Mouse (Mus musculus): ENCODE measurements around the gene Ltc4s. TPM values are rescaled to one million over a fixed set of nuclear protein-coding genes. Genes with fewer than 3 reads are reported as not detected.

The Ltc4s gene
- polyA plus RNA-seq (2012; rRNA removed), result 32.8 and 44.4 TPM in 2 replicates

DNA sequence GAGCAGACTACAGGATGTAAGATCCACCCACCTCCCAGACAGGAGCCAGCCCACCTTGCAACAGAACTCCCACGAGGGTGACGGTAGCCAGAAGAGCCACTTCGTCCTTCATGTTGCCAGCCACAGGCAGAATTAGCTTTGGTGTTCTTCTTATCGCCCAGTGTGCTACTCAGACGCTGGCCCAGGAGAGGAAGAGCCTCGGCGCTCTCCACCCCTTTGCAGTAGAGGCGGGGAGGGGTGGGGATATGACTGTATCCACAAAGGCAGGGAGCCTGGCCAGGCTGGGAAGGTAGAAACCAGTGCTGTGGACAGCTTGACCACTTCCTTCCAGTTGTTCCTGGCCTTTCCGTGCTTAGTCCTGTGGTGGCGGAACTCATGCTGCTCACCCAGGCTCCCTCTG, at the start of gene Ltc4s:
Gene Ltc4s (minus strand): TSS at position 293 of the 400 bp plus-strand sequence.

GRCm38 (mm10) chr11:50210505-50211151, 27.8 kb downstream of the Ltc4s start, which contains the start of the genes Sqstm1 and Mgat4b:
TSS of gene Sqstm1 (minus strand) at chr11:50210827.
TSS of gene Mgat4b (plus strand) at chr11:50210890.

Other genes with a start within 250 kb of the Ltc4s start
- gene Rnf130, start 213.3 kb downstream of the Ltc4s start, polyA plus RNA-seq (2012; rRNA removed), result 141 and 151 TPM in 2 replicates
- gene Tbc1d9b, start 107.2 kb downstream of the Ltc4s start, polyA plus RNA-seq (2012; rRNA removed), result 43.4 and 49.0 TPM in 2 replicates
- gene Mrnip, start 64.2 kb downstream of the Ltc4s start, polyA plus RNA-seq (2012; rRNA removed), result 2.4 and 4.4 TPM in 2 replicates
- 243 and 273 TPM in 2 replicates for gene Sqstm1, start 27.8 kb downstream of the Ltc4s start, polyA plus RNA-seq (2012; rRNA removed)
- 380 and 383 TPM in 2 replicates for gene Mgat4b, start 27.7 kb downstream of the Ltc4s start, polyA plus RNA-seq (2012; rRNA removed)
- gene Maml1, start 53.7 kb upstream of the Ltc4s start, polyA plus RNA-seq (2012; rRNA removed), result 14.6 and 17.3 TPM in 2 replicates
- 25.0 and 32.8 TPM in 2 replicates for gene Canx, start 87.1 kb upstream of the Ltc4s start, polyA plus RNA-seq (2012; rRNA removed)
- gene Cby3, start 115.8 kb upstream of the Ltc4s start, polyA plus RNA-seq (2012; rRNA removed), result not detected in 2 replicates
- 21.4 and 25.9 TPM in 2 replicates for gene Hnrnph1, start 138.4 kb upstream of the Ltc4s start, polyA plus RNA-seq (2012; rRNA removed)
- 13.7 and 14.7 TPM in 2 replicates for gene Rufy1, start 192.5 kb upstream of the Ltc4s start, polyA plus RNA-seq (2012; rRNA removed)

Data from colon, adult 2 months (tissue).